Mouse (Mus musculus) megakaryocyte-erythroid progenitor cell, adult 5-6 weeks (primary cell): ENCODE measurements around the gene Ccdc151. TPM values are rescaled to one million over a fixed set of nuclear protein-coding genes. Genes with fewer than 3 reads are reported as not detected.

ENCODE experiments used
- ATAC-seq: replicated peaks from 2 replicates; pipeline ENCODE4 v1.8.0; 2016; ENCODE audit warnings: mild to moderate bottlenecking, inconsistent platforms; ENCODE audit not compliant: severe bottlenecking, poor library complexity, low FRiP score, low TSS enrichment
- total RNA-seq, 2 experiments: library from RNA; stranded (forward) in 1 of 2; stranded (reverse) in 1 of 2; fragments of 200-1000, 215-1000 nt in 1 of 2; fragments of >200 nt in 1 of 2; fragmentation: Nextera tagmentation in 1 of 2; gene quantifications; 2 replicates each; pipeline ENCODE4 v1.2.3; 2014 to 2017

Gene Ccdc151
- total RNA-seq, 2 experiments from 2014 or later: not detected

GRCm38 (mm10) chr9:21960558-21961208 lies 41.8 kb downstream of the Ccdc151 start:
- no peak for ATAC-seq

- no peak for ATAC-seq
These were observed 42.3 kb downstream of the Ccdc151 start for GRCm38 (mm10) chr9:21960135-21960534.

GRCm38 (mm10) chr9:21959244-21959643 lies 43.2 kb downstream of the Ccdc151 start:
- ATAC-seq: no peak

- ATAC-seq: no peak
These were observed 44.1 kb downstream of the Ccdc151 start for GRCm38 (mm10) chr9:21958372-21958771.

GRCm38 (mm10) chr9:21955570-21956281 lies 46.7 kb downstream of the Ccdc151 start, which contains the start of gene Swsap1:
Gene Swsap1, plus strand, starts transcription at chr9:21955755.
- ATAC-seq: peak; percentile 90

GRCm38 (mm10) chr9:21955225-21955569 lies 47.2 kb downstream of the Ccdc151 start:
- peak; percentile 56 for ATAC-seq

- ATAC-seq: no peak
These were observed 47.8 kb downstream of the Ccdc151 start for GRCm38 (mm10) chr9:21954635-21955034.

GRCm38 (mm10) chr9:21953600-21953999 lies 48.8 kb downstream of the Ccdc151 start:
- no peak for ATAC-seq

- no peak for ATAC-seq
These were observed 50.5 kb downstream of the Ccdc151 start for GRCm38 (mm10) chr9:21951977-21952376.

GRCm38 (mm10) chr9:21950322-21950721 lies 52.1 kb downstream of the Ccdc151 start:
- ATAC-seq: peak; percentile 29; the same call in 1 of the 2 replicates

- no peak for ATAC-seq
These were observed 53.6 kb downstream of the Ccdc151 start for GRCm38 (mm10) chr9:21948790-21949189.

- ATAC-seq: no peak
These were observed 54.3 kb downstream of the Ccdc151 start for GRCm38 (mm10) chr9:21948146-21948545.

GRCm38 (mm10) chr9:21947540-21948130 lies 54.8 kb downstream of the Ccdc151 start:
- peak; percentile 64 for ATAC-seq

- no peak for ATAC-seq
These were observed 58.2 kb downstream of the Ccdc151 start for GRCm38 (mm10) chr9:21944267-21944666.

GRCm38 (mm10) chr9:21943638-21944037 lies 58.8 kb downstream of the Ccdc151 start:
- ATAC-seq: no peak

GRCm38 (mm10) chr9:21943046-21943445 lies 59.4 kb downstream of the Ccdc151 start:
- ATAC-seq: no peak

Other genes with a start within 250 kb of the Ccdc151 start
- 49.0 and 79.0 TPM in 2 replicates for gene Spc24, start 242.3 kb downstream of the Ccdc151 start, total RNA-seq (2014; fragmentation: Nextera tagmentation)
- 77.1 and 107 TPM in 2 replicates for gene Spc24, start 242.3 kb downstream of the Ccdc151 start, total RNA-seq (2017)
- 0.61 TPM in 1 of 2 replicates, not detected in the other for gene Kank2, start 203.9 kb downstream of the Ccdc151 start, total RNA-seq (2014; fragmentation: Nextera tagmentation)
- gene Kank2, start 203.9 kb downstream of the Ccdc151 start, total RNA-seq (2017): 0.23 TPM in 1 of 2 replicates, not detected in the other
- gene Angptl8, start 167.1 kb downstream of the Ccdc151 start, total RNA-seq (2014; fragmentation: Nextera tagmentation): not detected in 2 replicates
- gene Angptl8, start 167.1 kb downstream of the Ccdc151 start, total RNA-seq (2017): not detected in 2 replicates
- 0.37 and 0.57 TPM in 2 replicates for gene Dock6, start 150.0 kb downstream of the Ccdc151 start, total RNA-seq (2014; fragmentation: Nextera tagmentation)
- 0.15 and 0.23 TPM in 2 replicates for gene Dock6, start 150.0 kb downstream of the Ccdc151 start, total RNA-seq (2017)
- gene Rab3d, start 84.4 kb downstream of the Ccdc151 start, total RNA-seq (2014; fragmentation: Nextera tagmentation): 4.9 and 8.7 TPM in 2 replicates
- 8.1 and 8.6 TPM in 2 replicates for gene Rab3d, start 84.4 kb downstream of the Ccdc151 start, total RNA-seq (2017)
- not detected in 2 replicates for gene Ccdc159, start 75.2 kb downstream of the Ccdc151 start, total RNA-seq (2014; fragmentation: Nextera tagmentation)
- 0.46 TPM in 1 of 2 replicates, not detected in the other for gene Ccdc159, start 75.2 kb downstream of the Ccdc151 start, total RNA-seq (2017)
- 9.1 and 11.4 TPM in 2 replicates for gene Tmem205, start 75.1 kb downstream of the Ccdc151 start, total RNA-seq (2014; fragmentation: Nextera tagmentation)
- gene Tmem205, start 75.1 kb downstream of the Ccdc151 start, total RNA-seq (2017): 4.1 and 8.5 TPM in 2 replicates
- not detected in 2 replicates for gene Plppr2, start 65.6 kb downstream of the Ccdc151 start, total RNA-seq (2014; fragmentation: Nextera tagmentation)
- gene Plppr2, start 65.6 kb downstream of the Ccdc151 start, total RNA-seq (2017): not detected in 2 replicates
- gene Swsap1, start 46.9 kb downstream of the Ccdc151 start, total RNA-seq (2014; fragmentation: Nextera tagmentation): 4.1 and 9.1 TPM in 2 replicates
- gene Swsap1, start 46.9 kb downstream of the Ccdc151 start, total RNA-seq (2017): 1.2 and 4.8 TPM in 2 replicates
- 109 and 131 TPM in 2 replicates for gene Epor, start 39.1 kb downstream of the Ccdc151 start, total RNA-seq (2014; fragmentation: Nextera tagmentation)
- gene Epor, start 39.1 kb downstream of the Ccdc151 start, total RNA-seq (2017): 35.2 and 48.6 TPM in 2 replicates
- not detected in 2 replicates for gene Rgl3, start 13.2 kb downstream of the Ccdc151 start, total RNA-seq (2014; fragmentation: Nextera tagmentation)
- not detected in 2 replicates for gene Rgl3, start 13.2 kb downstream of the Ccdc151 start, total RNA-seq (2017)
- gene Prkcsh, start 172 bp upstream of the Ccdc151 start, total RNA-seq (2014; fragmentation: Nextera tagmentation): 45.7 and 56.7 TPM in 2 replicates
- 102 and 107 TPM in 2 replicates for gene Prkcsh, start 172 bp upstream of the Ccdc151 start, total RNA-seq (2017)
- gene Elavl3, start 49.4 kb upstream of the Ccdc151 start, total RNA-seq (2014; fragmentation: Nextera tagmentation): not detected in 2 replicates
- not detected in 2 replicates for gene Elavl3, start 49.4 kb upstream of the Ccdc151 start, total RNA-seq (2017)
- gene Gm49318, start 68.6 kb upstream of the Ccdc151 start, total RNA-seq (2014; fragmentation: Nextera tagmentation): not detected in 2 replicates
- gene Gm49318, start 68.6 kb upstream of the Ccdc151 start, total RNA-seq (2017): not detected in 2 replicates
- 10.0 and 11.0 TPM in 2 replicates for gene Zfp653, start 68.7 kb upstream of the Ccdc151 start, total RNA-seq (2014; fragmentation: Nextera tagmentation)
- 4.2 and 9.0 TPM in 2 replicates for gene Zfp653, start 68.7 kb upstream of the Ccdc151 start, total RNA-seq (2017)
- 35.7 and 37.0 TPM in 2 replicates for gene Ecsit, start 82.8 kb upstream of the Ccdc151 start, total RNA-seq (2014; fragmentation: Nextera tagmentation)
- gene Ecsit, start 82.8 kb upstream of the Ccdc151 start, total RNA-seq (2017): 18.6 and 36.6 TPM in 2 replicates
- gene Cnn1, start 96.6 kb upstream of the Ccdc151 start, total RNA-seq (2014; fragmentation: Nextera tagmentation): not detected in 2 replicates
- 0.19 TPM in 1 of 2 replicates, not detected in the other for gene Cnn1, start 96.6 kb upstream of the Ccdc151 start, total RNA-seq (2017)
- 95.3 and 98.7 TPM in 2 replicates for gene Elof1, start 114.5 kb upstream of the Ccdc151 start, total RNA-seq (2014; fragmentation: Nextera tagmentation)
- gene Elof1, start 114.5 kb upstream of the Ccdc151 start, total RNA-seq (2017): 31.1 and 51.7 TPM in 2 replicates
- 11.3 and 19.4 TPM in 2 replicates for gene Acp5, start 133.1 kb upstream of the Ccdc151 start, total RNA-seq (2014; fragmentation: Nextera tagmentation)
- 2.2 and 6.5 TPM in 2 replicates for gene Acp5, start 133.1 kb upstream of the Ccdc151 start, total RNA-seq (2017)
- gene Pigyl, start 154.2 kb upstream of the Ccdc151 start, total RNA-seq (2014; fragmentation: Nextera tagmentation): 31.2 and 49.5 TPM in 2 replicates
- 22.3 and 42.3 TPM in 2 replicates for gene Pigyl, start 154.2 kb upstream of the Ccdc151 start, total RNA-seq (2017)
- gene Zfp872, start 185.5 kb upstream of the Ccdc151 start, total RNA-seq (2014; fragmentation: Nextera tagmentation): not detected in 2 replicates
- not detected in 2 replicates for gene Zfp872, start 185.5 kb upstream of the Ccdc151 start, total RNA-seq (2017)
- 50.6 and 53.6 TPM in 2 replicates for gene Zfp809, start 223.1 kb upstream of the Ccdc151 start, total RNA-seq (2014; fragmentation: Nextera tagmentation)
- 34.1 and 44.6 TPM in 2 replicates for gene Zfp809, start 223.1 kb upstream of the Ccdc151 start, total RNA-seq (2017)